Mouse (Mus musculus) lung, postnatal 0 days (tissue): ENCODE measurements around the gene C4bp. TPM values are rescaled to one million over a fixed set of nuclear protein-coding genes. Genes with fewer than 3 reads are reported as not detected.
A peak's percentile ranks its signal among the peaks of the same experiment; 100 is the strongest.

Source experiments
- ATAC-seq: fragments of 200-750 bp; cut with Nextera tagmentation; 2 replicates; pipeline ENCODE4 v1.8.0; 2017; ENCODE audit warnings: moderate library complexity
- DNase-seq: peaks from one replicate; pipeline ENCODE4 v3.0.0-alpha.2; 2016; ENCODE audit warnings: low spot score
- H3K27ac ChIP-seq: fragments of 300-500 bp; sonication (generic); 2 replicates; pipeline ENCODE4 v1.5.1; 2014; ENCODE audit warnings: antibody characterized with exemption, mild to moderate bottlenecking, low read length, mixed read lengths
- H3K27me3 ChIP-seq: fragments of 300-500 bp; sonication (generic); replicated peaks from 2 replicates; pipeline ENCODE4 v1.6.1; 2014; ENCODE audit warnings: low read length, mixed read lengths; ENCODE audit not compliant: insufficient read depth
- H3K36me3 ChIP-seq: fragments of 300-500 bp; sonication (generic); 2 replicates; pipeline ENCODE4 v1.6.1; 2014; ENCODE audit warnings: low read length, mixed read lengths; ENCODE audit not compliant: insufficient read depth
- H3K4me1 ChIP-seq: fragments of 300-500 bp; sonication (generic); 2 replicates; pipeline ENCODE4 v1.6.1; 2014; ENCODE audit warnings: antibody characterized with exemption, low read depth, low read length, mixed read lengths; ENCODE audit not compliant: insufficient read depth
- H3K4me2 ChIP-seq: fragments of 300-500 bp; sonication (generic); replicated peaks from 2 replicates; pipeline ENCODE4 v1.6.1; 2014; ENCODE audit warnings: low read depth, mild to moderate bottlenecking, low read length, moderate library complexity, mixed read lengths
- H3K4me3 ChIP-seq: fragments of 300-500 bp; sonication (generic); 2 replicates; pipeline ENCODE4 v1.5.1; 2014; ENCODE audit warnings: low read depth, low read length
- H3K9ac ChIP-seq: fragments of 300-500 bp; sonication (generic); replicated peaks from 2 replicates; pipeline ENCODE4 v1.6.1; 2014; ENCODE audit warnings: low read depth, mild to moderate bottlenecking
- H3K9me3 ChIP-seq: fragments of 300-500 bp; sonication (generic); 2 replicates; pipeline ENCODE4 v1.6.1; 2016; ENCODE audit warnings: low read length, mixed read lengths
- CTCF ChIP-seq: IDR thresholded peaks from 2 replicates; pipeline ENCODE4 v1.5.1; 2016; ENCODE audit warnings: antibody characterized with exemption, mild to moderate bottlenecking
- EP300 ChIP-seq: IDR thresholded peaks from 2 replicates; pipeline ENCODE4 v1.6.1; 2016; ENCODE audit warnings: antibody characterized with exemption, mild to moderate bottlenecking, control low read depth
- WGBS: fragments of 180-500 bp; shearing (Covaris S2); extraction: QIAGEN DNeasy Blood & Tissue Kit; methylation state at CpG from one replicate; pipeline ENCODE4 v1.1.7; 2014; 5-methylcytosine and 5-hydroxymethylcytosine counted together
- polyA plus RNA-seq: library from polyadenylated mRNA; unstranded; fragments of >200 nt; fragmentation: Nextera tagmentation; extraction: Ambion mirVana; gene quantifications from 2 replicates; pipeline ENCODE4 v1.2.1, GENCODE M21; 2015

The C4bp gene
- polyA plus RNA-seq, 1 experiment from 2014 or later = 0.08 TPM

DNA sequence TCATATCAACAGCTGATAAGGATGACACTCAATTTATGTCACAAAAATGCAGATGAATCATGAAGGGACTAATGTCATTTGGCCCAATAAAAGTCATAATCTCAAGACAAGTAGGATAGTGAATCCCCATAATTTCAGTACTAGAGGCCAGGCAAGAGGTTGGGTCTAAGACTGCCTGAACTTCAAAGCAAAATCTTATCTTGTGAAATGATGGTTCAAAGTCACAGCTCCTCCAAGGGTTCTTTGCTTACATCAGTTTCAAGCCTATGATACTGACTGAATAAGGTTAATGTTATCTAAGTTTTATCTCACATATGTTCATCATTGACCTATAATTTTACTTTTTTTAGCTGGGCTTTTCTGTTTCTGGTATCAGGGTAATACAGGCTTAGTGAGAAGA is 20.5 kb downstream of the C4bp start:
- no peak overlapping the region for H3K27ac ChIP-seq
- no peak overlapping the region for H3K9ac ChIP-seq

DNA sequence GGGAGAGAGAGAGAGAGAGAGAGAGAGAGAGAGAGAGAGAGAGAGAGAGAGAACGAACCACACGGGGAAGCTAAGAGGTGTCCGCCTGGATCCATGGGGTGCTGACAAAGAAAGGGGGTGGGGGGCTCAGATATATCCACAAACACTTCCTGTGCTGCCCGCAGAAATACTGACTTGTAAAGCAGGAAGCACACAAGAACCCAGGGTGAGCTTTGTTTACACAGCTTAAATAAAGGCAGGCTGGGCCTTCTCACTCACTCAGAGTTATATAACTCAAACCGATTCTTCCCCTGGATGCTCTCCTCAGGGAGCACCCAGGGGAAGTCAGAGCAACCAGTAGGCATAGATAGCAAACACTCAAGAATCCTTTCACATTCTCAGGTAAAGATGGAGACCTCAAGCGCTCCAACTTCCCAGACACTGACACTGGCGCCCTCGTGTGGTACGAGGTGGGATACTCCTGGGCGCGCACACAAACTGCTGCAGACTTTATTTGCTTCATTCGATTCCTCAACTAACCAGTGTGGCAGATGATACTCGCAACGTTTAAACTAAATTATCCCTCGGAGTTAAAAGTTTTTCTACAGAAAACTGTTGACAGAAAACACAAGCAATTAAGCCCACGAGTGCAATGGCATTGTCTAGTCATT is 27.5 kb downstream of the C4bp start:
- TF ChIP-seq EP300 (no peak), CTCF (peak; percentile 94)
- H3K27me3 ChIP-seq = no peaks in the 10 kb centered on the region
- WGBS = 9% methylated on average over 16 of the region's 16 CpGs
- ATAC-seq (peak; percentile 57), DNase-seq (peak; percentile 63)
- no peak overlapping the region for H3K4me3 ChIP-seq
- no peak overlapping the region for H3K27ac ChIP-seq
- H3K4me2 ChIP-seq = no peak overlapping the region
- H3K9ac ChIP-seq = no peak overlapping the region
- no peaks in the 10 kb centered on the region for H3K36me3 ChIP-seq
- no peaks in the 10 kb centered on the region for H3K4me1 ChIP-seq
- H3K9me3 ChIP-seq = no peaks in the 10 kb centered on the region

More for the DNA sequence above, 20.5 kb downstream of the C4bp start:
- Histone ChIP-seq H3K9me3 (no peaks in the 10 kb centered on the region), H3K4me3 (no peak overlapping the region), H3K4me1 (no peaks in the 10 kb centered on the region), H3K4me2 (no peak overlapping the region), H3K36me3 (no peaks in the 10 kb centered on the region), H3K27me3 (no peaks in the 10 kb centered on the region)
- TF ChIP-seq EP300 (no peak), CTCF (no peak)
- DNase-seq = no peak
- ATAC-seq = no peak

DNA sequence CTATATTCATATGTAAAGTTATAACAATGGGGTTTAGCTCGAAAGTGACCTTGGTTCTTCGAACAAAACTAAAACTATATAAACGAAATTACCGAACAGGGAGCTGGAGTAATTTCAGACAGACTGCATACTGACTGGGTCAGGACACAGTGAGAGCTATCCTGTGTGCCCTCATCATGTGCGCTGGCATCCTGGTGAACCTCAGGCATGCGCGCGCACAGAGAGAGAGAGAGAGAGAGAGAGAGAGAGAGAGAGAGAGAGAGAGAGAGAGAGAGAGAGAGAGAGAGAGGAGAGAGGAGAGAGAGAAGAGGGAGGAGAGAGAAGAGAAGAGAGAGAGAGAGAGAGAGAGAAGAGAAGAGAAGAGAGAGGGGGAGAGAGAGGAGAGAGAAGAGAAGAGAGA is 28.1 kb downstream of the C4bp start:
- no peaks in the 10 kb centered on the region for H3K4me1 ChIP-seq
- no peaks in the 10 kb centered on the region for H3K36me3 ChIP-seq
- H3K4me3 ChIP-seq = no peak overlapping the region
- ATAC-seq = no peak
- TF ChIP-seq EP300 (no peak), CTCF (no peak)
- no peaks in the 10 kb centered on the region for H3K9me3 ChIP-seq
- no peak overlapping the region for H3K4me2 ChIP-seq
- WGBS = 68% methylated on average over 8 of the region's 8 CpGs
- H3K27me3 ChIP-seq = no peaks in the 10 kb centered on the region
- DNase-seq = no peak
- no peak overlapping the region for H3K9ac ChIP-seq
- H3K27ac ChIP-seq = no peak overlapping the region

DNA sequence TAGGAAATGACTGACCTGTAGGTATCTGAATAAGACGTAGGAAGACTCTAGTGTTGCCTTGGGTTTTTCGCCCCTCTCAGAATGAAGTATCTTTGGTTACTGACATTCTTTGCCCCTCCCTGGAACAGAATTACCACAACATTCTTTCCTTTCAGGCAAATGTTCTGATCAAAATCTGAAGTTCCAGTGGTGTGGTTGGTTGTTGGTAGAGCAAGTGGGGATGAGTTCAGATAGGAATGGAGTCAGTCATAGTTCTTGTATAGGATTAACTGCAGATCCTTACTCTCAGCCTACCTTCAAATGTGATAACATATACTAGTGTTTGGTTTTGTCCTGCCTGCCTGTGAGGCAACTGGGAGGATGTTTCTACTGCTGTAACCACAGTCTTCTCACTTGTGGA is 31.9 kb downstream of the C4bp start, which contains the start of gene Zp3r:
Gene Zp3r, minus strand, starts transcription at position 101 of the 400 bp plus-strand sequence.
- Histone ChIP-seq H3K27me3 (no peaks in the 10 kb centered on the region), H3K4me1 (no peaks in the 10 kb centered on the region), H3K27ac (no peak within 1 kb of the TSS), H3K9me3 (no peaks in the 10 kb centered on the region), H3K4me3 (no peak within 1 kb of the TSS), H3K36me3 (no peaks in the 10 kb centered on the region), H3K4me2 (no peak within 1 kb of the TSS), H3K9ac (no peak within 1 kb of the TSS)
- TF ChIP-seq EP300 (no peak), CTCF (no peak)
- WGBS = 91% methylated on average over 2 of the region's 2 CpGs
- DNase-seq (no peak), ATAC-seq (no peak)

DNA sequence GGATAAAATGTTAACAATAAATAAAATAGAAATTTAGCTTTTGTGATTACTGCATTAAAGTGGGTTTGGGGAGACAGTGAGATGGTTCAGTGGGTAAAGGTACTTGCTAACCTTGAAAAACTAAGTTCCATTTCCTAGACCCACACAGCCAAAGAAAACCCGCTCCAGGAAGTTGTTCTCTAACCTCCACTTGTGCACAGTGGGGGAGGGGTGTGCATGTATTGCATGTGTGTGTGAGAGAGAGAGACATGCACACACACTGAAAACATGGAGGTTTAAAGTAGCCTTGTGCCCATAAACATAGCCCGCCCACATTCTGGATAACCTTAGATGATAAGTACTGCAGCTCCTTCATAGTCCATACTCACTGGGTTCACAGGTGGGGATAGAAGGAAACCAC is 65.1 kb downstream of the C4bp start:
- no peak overlapping the region for H3K4me2 ChIP-seq
- TF ChIP-seq EP300 (no peak), CTCF (no peak)
- H3K9me3 ChIP-seq = no peaks in the 10 kb centered on the region
- no peaks in the 10 kb centered on the region for H3K27me3 ChIP-seq
- no peak overlapping the region for H3K27ac ChIP-seq
- H3K4me1 ChIP-seq = no peaks in the 10 kb centered on the region
- no peaks in the 10 kb centered on the region for H3K36me3 ChIP-seq
- DNase-seq (no peak), ATAC-seq (no peak)
- 86% methylated on average over 2 of the region's 2 CpGs for WGBS
- no peak overlapping the region for H3K4me3 ChIP-seq
- no peak overlapping the region for H3K9ac ChIP-seq

DNA sequence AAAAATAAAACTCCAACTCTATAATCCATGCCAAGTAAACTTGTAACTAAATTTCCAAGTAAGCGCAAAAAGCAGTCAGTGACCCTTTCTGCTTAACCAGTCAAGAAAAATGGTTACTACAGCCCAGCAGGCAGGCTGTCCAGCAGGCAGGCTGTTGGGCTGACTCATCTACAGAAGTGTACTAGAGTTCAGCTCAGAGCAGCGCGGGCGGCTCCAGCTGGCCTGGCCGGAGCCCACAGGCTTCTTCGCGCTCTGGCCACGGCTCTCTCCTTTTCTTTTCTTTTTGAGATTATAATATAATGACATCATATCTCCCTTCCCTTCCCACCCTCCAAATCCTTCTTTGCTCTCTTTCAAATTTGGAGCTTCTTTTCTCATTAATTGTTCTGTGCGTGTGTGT is 72.8 kb downstream of the C4bp start:
- no peaks in the 10 kb centered on the region for H3K36me3 ChIP-seq
- peak; percentile 52 for DNase-seq
- no peaks in the 10 kb centered on the region for H3K9me3 ChIP-seq
- no peaks in the 10 kb centered on the region for H3K27me3 ChIP-seq
- no peak overlapping the region for H3K27ac ChIP-seq
- TF ChIP-seq EP300 = no peak
- TF ChIP-seq CTCF = no peak
- no peak overlapping the region for H3K4me3 ChIP-seq
- no peak overlapping the region for H3K4me2 ChIP-seq
- no peak overlapping the region for H3K9ac ChIP-seq
- WGBS = 58% methylated on average over 8 of the region's 9 CpGs
- ATAC-seq = peak; percentile 62
- no peaks in the 10 kb centered on the region for H3K4me1 ChIP-seq

Other genes with a start within 250 kb of the C4bp start
- 0.98 and 1.5 TPM in 2 replicates for gene Cd55b, start 238.6 kb downstream of the C4bp start, polyA plus RNA-seq
- gene Cd55, start 198.9 kb downstream of the C4bp start, polyA plus RNA-seq = 50.9 and 57.7 TPM in 2 replicates
- not detected in 2 replicates for gene Zp3r, start 32.0 kb downstream of the C4bp start, polyA plus RNA-seq
- gene Gm29427, start 54.2 kb upstream of the C4bp start, polyA plus RNA-seq = not detected in 2 replicates
- 15.0 and 17.1 TPM in 2 replicates for gene Yod1, start 55.7 kb upstream of the C4bp start, polyA plus RNA-seq
- 12.8 and 13.5 TPM in 2 replicates for gene Pfkfb2, start 67.6 kb upstream of the C4bp start, polyA plus RNA-seq
- 53.1 and 60.9 TPM in 2 replicates for gene AA986860, start 70.3 kb upstream of the C4bp start, polyA plus RNA-seq
- 0.06 and 0.27 TPM in 2 replicates for gene Fcamr, start 139.3 kb upstream of the C4bp start, polyA plus RNA-seq
- 0.08 and 0.26 TPM in 2 replicates for gene Pigr, start 165.1 kb upstream of the C4bp start, polyA plus RNA-seq
- gene Fcmr, start 204.0 kb upstream of the C4bp start, polyA plus RNA-seq = 0.37 and 0.82 TPM in 2 replicates
- gene Il24, start 225.8 kb upstream of the C4bp start, polyA plus RNA-seq = not detected in 2 replicates
- not detected in 2 replicates for gene Il20, start 249.8 kb upstream of the C4bp start, polyA plus RNA-seq